Mouse (Mus musculus) ES-Bruce4 (cell line): ENCODE data around the gene Dagla.

Experiments
- CTCF ChIP-seq: IDR thresholded peaks from one replicate; pipeline ENCODE4 v1.8.1; 2011; ENCODE audit warnings: low read depth, low read length
- EP300 ChIP-seq: IDR thresholded peaks from 2 replicates; pipeline ENCODE4 v1.6.1; 2011; ENCODE audit warnings: low read depth, low read length; ENCODE audit not compliant: insufficient read depth
- POLR2A ChIP-seq: IDR thresholded peaks from one replicate; pipeline ENCODE4 v1.8.1; 2011; ENCODE audit warnings: low read length; ENCODE audit not compliant: insufficient read depth

- TF ChIP-seq CTCF (peak; percentile 87), EP300 (no peak), POLR2A (no peak)
Observed at GRCm38 (mm10) chr19:10244183-10244582, 60.5 kb downstream of the Dagla start.
